Mouse (Mus musculus): ENCODE results near the gene Esrrg. TPM values are rescaled to one million over a fixed set of nuclear protein-coding genes. Genes with fewer than 3 reads are reported as not detected.

Gene Esrrg
- total and polyA plus RNA-seq, 3 experiments: not detected

- H3K9ac ChIP-seq (ENCODE audit: insufficient read depth, low read depth): no peak overlapping the region
- in situ Hi-C loops (cut with MboI; ENCODE audit: low pct_ligation_motif_present, low pct_unique_long_range_greater_than_20kb, low sequenced_read_pairs): no loop called here
- H3K27me3 ChIP-seq (replicated peaks): no peaks in the 10 kb centered on the region
- dilution Hi-C loops (cut with MboI; ENCODE audit: extremely low pct_ligation_motif_present, extremely low pct_unique_long_range_greater_than_20kb, low sequenced_read_pairs): no loop called here
- no peaks in the 10 kb centered on the region for H3K4me1 ChIP-seq (ENCODE audit: control insufficient read depth in 1 of 2, insufficient read depth in 2 of 2)
- no peak overlapping the region for H3K4me2 ChIP-seq (ENCODE audit: insufficient read depth, low read depth, poor library complexity, severe bottlenecking)
- no peaks in the 10 kb centered on the region for H3K36me3 ChIP-seq (replicated peaks in 1 of 2; ENCODE audit: control insufficient read depth in 1 of 2, insufficient read depth in 1 of 2, low read length in 1 of 2)
- no peaks in the 10 kb centered on the region for H3K79me2 ChIP-seq (replicated peaks; ENCODE audit: control insufficient read depth, extremely low read depth, insufficient read depth, poor library complexity, severe bottlenecking)
- no peak for DNase-seq (ENCODE audit: extremely low read depth)
- TF ChIP-seq ELF1 (IDR thresholded peaks at IDR 0.05; ENCODE audit: low read depth, low read length) (no peak), IRF4 (IDR thresholded peaks at IDR 0.05; ENCODE audit: low read depth, low read length) (no peak), ETS1 (conservative IDR thresholded peaks at IDR 0.05; ENCODE audit: low read depth, low read length) (no peak), RAD21 (IDR thresholded peaks at IDR 0.05; ENCODE audit: low read depth, low read length) (no peak), RCOR1 (conservative IDR thresholded peaks at IDR 0.05; ENCODE audit: low read depth, low read length) (no peak), PAX5 (IDR thresholded peaks at IDR 0.05; ENCODE audit: low read length) (no peak), E2F4 (IDR thresholded peaks at IDR 0.05; ENCODE audit: insufficient replicate concordance, low read depth, low read length) (no peak), POLR2AphosphoS2 (IDR thresholded peaks at IDR 0.05; ENCODE audit: low read depth, low read length) (no peak), JUN (IDR thresholded peaks at IDR 0.05; ENCODE audit: insufficient read depth, low read depth, low read length) (no peak), CTCF (conservative IDR thresholded peaks at IDR 0.05 in 1 of 2, IDR thresholded peaks at IDR 0.05 in 1 of 2; ENCODE audit: low read depth in 2 of 2, low read length in 2 of 2) (no peak), MAFK (IDR thresholded peaks at IDR 0.05; ENCODE audit: insufficient replicate concordance, low read length) (no peak), USF1 (IDR thresholded peaks at IDR 0.05; ENCODE audit: low read depth, low read length) (no peak), MAZ (IDR thresholded peaks at IDR 0.05; ENCODE audit: low read depth, low read length) (no peak), GABPA (IDR thresholded peaks at IDR 0.05; ENCODE audit: insufficient replicate concordance, low read depth, low read length) (no peak), UBTF (IDR thresholded peaks at IDR 0.05; ENCODE audit: low read depth, low read length) (no peak), MXI1 (IDR thresholded peaks at IDR 0.05; ENCODE audit: low read depth, low read length) (no peak), TBP (conservative IDR thresholded peaks at IDR 0.05; ENCODE audit: low read depth, low read length) (no peak), ZKSCAN1 (IDR thresholded peaks at IDR 0.05; ENCODE audit: borderline replicate concordance, low read depth, low read length) (no peak), USF2 (conservative IDR thresholded peaks at IDR 0.05; ENCODE audit: low read depth, low read length) (no peak), SMC3 (IDR thresholded peaks at IDR 0.05; ENCODE audit: low read depth, low read length) (no peak)
- H3K27ac ChIP-seq (ENCODE audit: insufficient read depth, low read depth): no peak overlapping the region
- H3K4me3 ChIP-seq (replicated peaks in 1 of 3; ENCODE audit: low read depth in 2 of 3, low read length in 2 of 3, poor library complexity in 1 of 3): no peak overlapping the region
- H3K9me3 ChIP-seq (replicated peaks; ENCODE audit: low read length): peaks cover 76% of the 10 kb centered on the region
These were observed 218.3 kb downstream of the Esrrg start for GRCm38 (mm10) chr1:187826869-187827268.

- H3K36me3 ChIP-seq (replicated peaks in 1 of 2; ENCODE audit: control insufficient read depth in 1 of 2, insufficient read depth in 1 of 2, low read length in 1 of 2): no peaks in the 10 kb centered on the region
- no peak overlapping the region for H3K4me2 ChIP-seq (ENCODE audit: insufficient read depth, low read depth, poor library complexity, severe bottlenecking)
- no peak for DNase-seq (ENCODE audit: extremely low read depth)
- H3K9ac ChIP-seq (ENCODE audit: insufficient read depth, low read depth): no peak overlapping the region
- H3K4me1 ChIP-seq (ENCODE audit: control insufficient read depth in 1 of 2, insufficient read depth in 2 of 2): no peaks in the 10 kb centered on the region
- H3K4me3 ChIP-seq (replicated peaks in 1 of 3; ENCODE audit: low read depth in 2 of 3, low read length in 2 of 3, poor library complexity in 1 of 3): no peak overlapping the region
- dilution Hi-C loops (cut with MboI; ENCODE audit: extremely low pct_ligation_motif_present, extremely low pct_unique_long_range_greater_than_20kb, low sequenced_read_pairs) (no loop called here), in situ Hi-C loops (cut with MboI; ENCODE audit: low pct_ligation_motif_present, low pct_unique_long_range_greater_than_20kb, low sequenced_read_pairs) (no loop called here)
- TF ChIP-seq IRF4 (IDR thresholded peaks at IDR 0.05; ENCODE audit: low read depth, low read length) (no peak), NRF1 (IDR thresholded peaks at IDR 0.05; ENCODE audit: low read depth, low read length) (no peak), ZKSCAN1 (IDR thresholded peaks at IDR 0.05; ENCODE audit: borderline replicate concordance, low read depth, low read length) (no peak), BHLHE40 (IDR thresholded peaks at IDR 0.05; ENCODE audit: low read depth, low read length) (no peak), JUN (IDR thresholded peaks at IDR 0.05; ENCODE audit: insufficient read depth, low read depth, low read length) (no peak), HCFC1 (IDR thresholded peaks at IDR 0.05; ENCODE audit: low read depth, low read length) (no peak), JUND (conservative IDR thresholded peaks at IDR 0.05; ENCODE audit: low read depth, low read length) (no peak), TBP (conservative IDR thresholded peaks at IDR 0.05; ENCODE audit: low read depth, low read length) (no peak)
- peaks cover 61% of the 10 kb centered on the region for H3K9me3 ChIP-seq (replicated peaks; ENCODE audit: low read length)
- no peaks in the 10 kb centered on the region for H3K79me2 ChIP-seq (replicated peaks; ENCODE audit: control insufficient read depth, extremely low read depth, insufficient read depth, poor library complexity, severe bottlenecking)
- H3K27me3 ChIP-seq (replicated peaks): no peaks in the 10 kb centered on the region
- no peak overlapping the region for H3K27ac ChIP-seq (ENCODE audit: insufficient read depth, low read depth)
These were observed 222.3 kb downstream of the Esrrg start for GRCm38 (mm10) chr1:187830937-187831336.
